Mouse (Mus musculus): ENCODE measurements around the gene Tcf25. TPM values are rescaled to one million over a fixed set of nuclear protein-coding genes. Genes with fewer than 3 reads are reported as not detected.
"Not testable (repeated sequence)": the region's sequence is repeated elsewhere in the genome, so short reads cannot be mapped to it uniquely, and the experiment has no call there.

Gene Tcf25
- total RNA-seq, 2 experiments from 2014 or later: 586 to 610 TPM

GRCm38 (mm10) chr8:123426511-123427509 is 53.3 kb downstream of the Tcf25 start:
- Histone ChIP-seq H3K27ac (no peak overlapping the region), H3K4me3 (no peak overlapping the region)
- intact Hi-C loops (cut with DNase I): no loop called here
- no peak for TF ChIP-seq CTCF (IDR thresholded peaks at IDR 0.05)
- DNase-seq (ENCODE audit: extremely low spot score in 1 of 2, low spot score in 2 of 2): no peak

- intact Hi-C loops (cut with DNase I): no loop called here
- no peak for TF ChIP-seq CTCF (IDR thresholded peaks at IDR 0.05)
- DNase-seq (ENCODE audit: extremely low spot score in 1 of 2, low spot score in 2 of 2): no peak
- no peak overlapping the region for H3K4me3 ChIP-seq
- no peak overlapping the region for H3K27ac ChIP-seq
Measured at GRCm38 (mm10) chr8:123427639-123428275, 54.2 kb downstream of the Tcf25 start.

- H3K27ac ChIP-seq: no peak overlapping the region
- intact Hi-C loops (cut with DNase I): no loop called here
- DNase-seq (ENCODE audit: extremely low spot score in 1 of 2, low spot score in 2 of 2): no peak
- TF ChIP-seq CTCF (IDR thresholded peaks at IDR 0.05): no peak
- no peak overlapping the region for H3K4me3 ChIP-seq
Measured at GRCm38 (mm10) chr8:123428343-123428893, 54.9 kb downstream of the Tcf25 start.

- TF ChIP-seq CTCF (IDR thresholded peaks at IDR 0.05): no peak
- H3K4me3 ChIP-seq: no peak overlapping the region
- intact Hi-C loops (cut with DNase I): no loop called here
- no peak for DNase-seq (ENCODE audit: extremely low spot score in 1 of 2, low spot score in 2 of 2)
- H3K27ac ChIP-seq: no peak overlapping the region
Measured at GRCm38 (mm10) chr8:123428939-123429721, 55.6 kb downstream of the Tcf25 start.

GRCm38 (mm10) chr8:123429722-123430013 is 56.1 kb downstream of the Tcf25 start:
- intact Hi-C loops (cut with DNase I); H3K27ac ChIP-seq: not testable (repeated sequence)

GRCm38 (mm10) chr8:123430936-123431335 is 57.4 kb downstream of the Tcf25 start:
- DNase-seq (ENCODE audit: extremely low spot score in 1 of 2, low spot score in 2 of 2); H3K4me3 ChIP-seq; intact Hi-C loops (cut with DNase I); H3K27ac ChIP-seq: not testable (repeated sequence)

More at GRCm38 (mm10) chr8:123429722-123430013, 56.1 kb downstream of the Tcf25 start:
- H3K4me3 ChIP-seq; DNase-seq (ENCODE audit: extremely low spot score in 1 of 2, low spot score in 2 of 2): not testable (repeated sequence)

- Histone ChIP-seq H3K4me3 (no peak overlapping the region), H3K27ac (no peak overlapping the region)
- no peak for TF ChIP-seq CTCF (IDR thresholded peaks at IDR 0.05)
- intact Hi-C loops (cut with DNase I): no loop called here
- no peak for DNase-seq (ENCODE audit: extremely low spot score in 1 of 2, low spot score in 2 of 2)
Measured at GRCm38 (mm10) chr8:123431616-123432365, 58.2 kb downstream of the Tcf25 start.

- H3K27ac ChIP-seq: no peak overlapping the region
- no peak for TF ChIP-seq CTCF (IDR thresholded peaks at IDR 0.05)
- intact Hi-C loops (cut with DNase I): no loop called here
- no peak for DNase-seq (ENCODE audit: extremely low spot score in 1 of 2, low spot score in 2 of 2)
- no peak overlapping the region for H3K4me3 ChIP-seq
Measured at GRCm38 (mm10) chr8:123432381-123432780, 58.8 kb downstream of the Tcf25 start.

- DNase-seq (ENCODE audit: extremely low spot score in 1 of 2, low spot score in 2 of 2); H3K27ac ChIP-seq; intact Hi-C loops (cut with DNase I); H3K4me3 ChIP-seq: not testable (repeated sequence)
Measured at GRCm38 (mm10) chr8:123433241-123433974, 59.9 kb downstream of the Tcf25 start.

- TF ChIP-seq CTCF (IDR thresholded peaks at IDR 0.05): no peak
- no peak overlapping the region for H3K4me3 ChIP-seq
- no peak overlapping the region for H3K27ac ChIP-seq
- intact Hi-C loops (cut with DNase I): loop anchor here (2.0 to 5.0 kb wide), 2 partner anchors 36 to 69 kb away; partner anchors contain the start of genes Afg3l1 and Tcf25
- no peak for DNase-seq (ENCODE audit: extremely low spot score in 1 of 2, low spot score in 2 of 2)
Measured at GRCm38 (mm10) chr8:123441788-123442187, 68.2 kb downstream of the Tcf25 start.
